Mouse (Mus musculus): ENCODE measurements at regions not wholly inside any gene's neighbourhood (a gene's known extent, or its start where the extent isn't known, plus 50 kb on each side); places are given as distances from the start of the nearest gene placed in this dataset.
A peak's percentile ranks its signal among the peaks of the same experiment; 100 is the strongest.
"Not testable (repeated sequence)": the region's sequence is repeated elsewhere in the genome, so short reads cannot be mapped to it uniquely, and the experiment has no call there.

DNA sequence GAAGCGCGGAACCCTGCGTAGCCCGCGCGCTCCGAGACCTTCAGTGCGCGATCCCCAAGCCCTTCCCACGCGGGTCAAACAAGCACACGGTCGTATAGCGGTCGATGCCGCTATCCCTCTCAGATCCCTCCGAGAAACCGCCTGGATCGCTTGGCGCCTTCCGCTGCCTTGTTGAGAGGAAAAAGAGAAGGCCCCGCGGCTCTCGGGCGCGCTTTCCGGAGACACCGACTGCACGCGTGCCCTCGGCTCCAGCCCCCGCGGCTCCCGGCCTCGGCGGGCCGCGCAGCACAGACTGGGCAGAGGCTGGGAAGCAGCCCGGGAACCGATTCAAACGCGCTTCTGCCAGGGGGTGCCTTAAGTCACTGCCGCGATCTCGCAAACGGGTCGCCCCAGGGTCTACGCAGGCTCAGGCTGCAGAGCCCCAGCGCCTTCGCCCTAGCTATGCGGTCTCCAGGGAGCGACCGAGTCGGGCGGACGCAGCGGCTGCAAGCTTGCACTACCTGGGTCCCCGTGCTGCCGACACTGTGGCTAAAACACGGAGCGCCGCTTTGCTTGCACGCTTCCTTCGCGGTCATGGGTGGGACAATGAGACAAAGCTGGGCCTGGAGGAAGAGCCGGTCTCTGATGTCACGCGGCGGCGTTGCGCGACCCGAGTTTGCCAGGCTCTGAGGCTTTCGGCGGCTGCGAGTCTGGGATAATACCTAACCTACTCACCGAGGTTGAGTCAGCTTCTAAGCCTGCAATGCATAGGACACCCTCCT, 87.3 kb downstream of the Crisp4 start:
- no peak for DNase-seq (ENCODE audit: low spot score)

DNA sequence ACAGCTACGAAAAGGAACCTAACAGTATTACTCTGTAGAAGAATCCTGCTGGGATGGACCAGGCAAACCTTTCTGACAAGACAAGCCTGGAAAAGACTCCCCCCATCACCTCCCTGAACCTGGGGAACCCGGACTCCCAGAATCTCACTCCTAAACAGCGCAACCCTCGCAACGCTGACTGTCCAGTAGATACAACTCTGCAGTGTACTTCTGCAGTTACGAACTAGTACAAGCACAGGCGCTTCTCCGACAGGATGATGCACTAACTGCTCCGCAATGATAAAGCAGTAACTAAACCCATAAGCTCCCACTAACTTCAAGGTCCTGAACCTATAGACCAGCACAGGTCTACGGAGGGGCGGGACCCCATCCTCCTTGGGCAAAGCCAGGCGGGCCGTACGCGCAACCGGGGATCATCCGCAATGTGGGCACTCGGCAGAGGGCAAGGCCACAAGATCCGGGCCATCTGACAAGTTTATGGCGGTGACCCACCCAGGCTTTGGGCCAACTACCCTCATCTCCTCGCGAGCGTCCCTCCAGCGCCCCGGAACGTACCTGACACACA, 88.0 kb downstream of the Crisp4 start:
- DNase-seq (ENCODE audit: low spot score): no peak

DNA sequence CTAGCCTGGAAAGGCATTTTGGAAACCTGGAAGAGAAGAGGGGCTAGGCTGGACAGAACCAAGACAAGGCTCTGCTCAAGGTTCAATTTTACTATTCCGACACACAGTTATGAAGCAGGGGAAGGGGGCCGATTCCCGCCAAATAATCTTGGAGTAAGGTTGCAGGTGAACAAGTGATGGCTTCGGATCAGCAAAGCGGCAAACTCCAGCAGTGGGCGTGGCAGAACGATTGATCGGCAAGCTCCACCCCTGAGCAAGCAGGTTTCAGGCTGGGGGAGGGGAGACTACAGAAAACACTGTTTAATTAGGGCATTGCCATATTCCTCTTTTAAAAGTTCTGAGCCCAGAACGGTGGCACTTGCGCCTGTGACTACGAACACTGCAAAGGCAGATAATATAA, 88.7 kb downstream of the Crisp4 start:
- DNase-seq (ENCODE audit: low spot score): not testable (repeated sequence)

DNA sequence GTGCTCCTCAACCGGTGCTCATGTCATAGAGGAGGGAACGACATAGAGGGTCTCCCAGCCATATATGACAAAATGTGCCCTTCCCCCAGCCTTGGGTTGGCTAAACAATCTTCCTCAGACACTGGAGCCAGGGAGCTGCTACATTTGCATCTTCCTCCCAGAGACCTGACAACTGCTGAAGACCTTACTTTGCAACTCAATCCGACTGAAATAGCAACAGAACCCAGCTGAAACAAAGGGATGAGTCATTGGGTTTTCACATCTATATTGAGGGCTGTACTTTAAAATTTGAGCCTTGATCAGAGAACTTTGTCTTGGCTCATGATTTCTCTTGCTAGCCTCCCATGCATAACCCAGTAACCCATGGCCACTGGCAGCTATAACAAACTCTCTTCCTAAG, 115.5 kb downstream of the Crisp4 start:
- DNase-seq (ENCODE audit: low spot score): no peak

DNA sequence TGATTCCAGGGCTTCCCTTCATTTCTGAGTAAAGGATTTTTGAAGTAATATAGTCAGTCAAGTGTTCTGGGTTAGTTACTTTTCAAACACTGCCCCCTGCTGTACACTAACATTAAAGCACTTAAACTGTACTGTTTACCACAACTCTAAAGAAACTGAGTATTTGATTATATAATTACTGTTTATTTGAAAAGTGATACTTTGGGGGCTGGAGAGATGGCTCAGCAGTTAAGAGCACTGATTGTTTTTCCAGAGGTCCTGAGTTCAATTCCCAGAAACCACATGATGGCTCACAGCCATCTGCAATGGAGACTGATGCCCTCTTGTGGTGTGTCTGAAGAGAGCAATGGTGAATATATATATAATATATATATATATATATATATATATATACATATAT, 132.8 kb downstream of the Crisp4 start:
- DNase-seq (ENCODE audit: low spot score): peak; percentile 7

DNA sequence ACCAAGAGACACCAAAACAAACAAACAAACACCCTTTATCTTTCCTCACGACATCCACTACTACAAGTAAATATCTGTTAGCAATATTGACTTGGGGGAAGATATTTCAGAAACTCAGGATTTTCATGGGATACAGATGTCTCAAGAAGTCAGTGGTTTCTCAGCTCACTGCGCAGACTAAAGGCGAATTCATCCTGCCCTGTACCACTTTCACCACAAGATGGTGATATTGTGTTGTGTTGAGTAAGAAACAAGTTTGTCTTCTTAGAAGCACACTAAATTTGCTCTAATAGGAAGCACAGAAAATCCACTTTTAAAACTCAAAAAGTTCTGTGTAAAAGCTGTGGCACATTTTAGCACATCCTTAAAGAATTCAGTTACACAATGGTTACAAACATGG, 165.1 kb downstream of the Crisp4 start:
- peak; percentile 6 for DNase-seq (ENCODE audit: low spot score)

DNA sequence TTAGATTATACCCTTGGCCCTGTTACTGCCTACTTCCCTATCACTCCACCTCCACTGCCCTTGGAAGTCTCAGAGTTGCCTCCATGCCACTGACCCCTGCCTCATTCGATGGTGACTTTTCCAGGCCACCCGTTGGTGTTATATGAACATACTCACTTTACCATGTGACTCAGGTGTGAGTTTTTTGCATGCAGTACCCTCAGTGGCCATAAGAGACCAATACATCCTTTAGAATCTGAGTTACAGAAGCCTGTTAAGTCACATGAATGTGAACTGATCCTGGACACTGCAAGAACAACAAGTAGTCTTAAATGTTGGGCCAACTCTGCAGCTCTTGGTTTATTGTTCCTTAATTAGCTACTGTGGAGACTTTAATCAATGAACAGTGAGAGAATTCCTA, 167.6 kb downstream of the Crisp4 start:
- no peak for DNase-seq (ENCODE audit: low spot score)

DNA sequence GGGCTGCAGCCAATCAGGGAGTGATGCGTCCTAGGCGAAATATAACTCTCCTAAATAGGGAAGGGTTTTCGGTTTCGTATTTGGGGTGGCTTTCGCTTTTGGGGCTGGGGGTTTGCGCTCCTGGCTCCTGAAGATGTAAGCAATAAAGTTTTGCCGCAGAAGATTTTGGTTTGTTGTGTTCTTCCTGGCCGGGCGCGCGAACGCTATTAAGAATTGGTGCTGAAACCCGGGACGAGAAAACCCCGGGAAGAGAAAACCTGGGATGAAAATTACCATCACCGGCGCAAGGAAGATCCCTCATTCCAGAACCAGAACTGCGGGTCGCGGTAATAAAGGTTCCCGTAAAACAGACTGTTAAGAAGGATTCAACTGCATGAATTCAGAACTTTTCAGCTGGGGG, 188.8 kb downstream of the Crisp4 start:
- not testable (repeated sequence) for DNase-seq (ENCODE audit: low spot score)

DNA sequence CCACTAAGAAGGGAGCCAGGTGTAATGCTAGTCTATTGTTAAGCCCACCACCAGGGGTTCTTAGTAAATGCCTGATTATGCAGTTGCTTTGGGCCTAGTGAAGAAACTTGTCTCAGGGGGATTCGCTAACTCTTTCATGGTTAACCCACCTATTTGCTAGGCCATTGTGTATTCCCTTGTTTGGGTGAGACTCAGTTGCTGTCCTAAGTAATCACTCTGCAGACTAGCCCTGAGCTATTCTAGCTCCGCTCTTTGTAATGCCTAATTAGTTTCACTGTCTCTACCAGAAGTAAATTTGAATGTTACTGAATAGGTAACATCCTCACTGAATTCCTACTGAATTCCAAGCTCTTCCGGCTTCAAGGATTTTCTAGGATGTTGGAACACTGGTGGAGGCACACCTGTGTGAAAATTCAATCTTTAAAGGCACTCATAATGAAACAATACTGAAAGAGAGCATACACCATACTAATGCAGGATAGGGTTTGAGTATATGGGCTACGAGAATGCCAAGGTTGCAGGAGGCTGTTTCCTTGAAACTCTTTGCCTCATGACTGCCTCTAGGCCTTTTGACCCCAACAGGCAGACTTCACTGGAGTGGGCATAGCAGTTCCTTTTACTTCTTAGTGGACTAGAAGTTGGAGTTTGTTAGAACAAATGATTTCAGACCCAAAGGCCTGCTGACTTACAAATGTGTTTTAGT, 213.4 kb downstream of the Crisp4 start:
- DNase-seq (ENCODE audit: low spot score): not testable (repeated sequence)

Measured in ovary, postnatal 14 days (tissue).